Mouse (Mus musculus) gastrocnemius, postnatal 36 days (tissue): ENCODE results near the gene Prkacb. TPM values are rescaled to one million over a fixed set of nuclear protein-coding genes. Genes with fewer than 3 reads are reported as not detected.

ENCODE experiments used
- DNase-seq, 2 experiments: peaks; one replicate each; pipeline ENCODE4 v3.0.0; 2022
- intact Hi-C: fragments of 180-260 bp; cut with DNase I; formaldehyde crosslinking; loops from one replicate; pipeline ENCODE4 v1.15.1; 2025
- total RNA-seq, 2 experiments: library from RNA; stranded (reverse); gene quantifications; 2 replicates each; pipeline ENCODE4 v1.2.3; 2021

Gene Prkacb
- total RNA-seq, 2 experiments from 2014 or later: 35.5 to 39.4 TPM

DNA sequence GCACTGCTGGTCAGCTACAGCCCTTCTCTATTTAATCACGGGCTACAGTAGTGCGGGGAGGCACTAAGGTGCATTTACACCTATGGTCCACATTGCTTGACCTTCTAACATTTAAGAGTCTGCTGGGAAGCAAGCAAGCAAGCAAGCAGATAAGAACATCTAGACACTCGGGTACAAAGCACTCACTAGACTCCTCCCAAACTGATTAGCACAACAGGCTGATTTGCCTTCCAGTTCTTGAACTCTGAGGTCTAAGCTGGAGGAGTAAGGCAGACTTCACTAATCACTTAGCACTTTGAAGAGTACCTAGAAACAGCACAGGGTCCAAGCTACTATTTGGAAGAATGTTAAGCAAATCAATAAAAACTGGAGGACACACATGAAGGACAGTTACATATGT lies 77.1 kb downstream of the Prkacb start:
- intact Hi-C loops: no loop called here

DNA sequence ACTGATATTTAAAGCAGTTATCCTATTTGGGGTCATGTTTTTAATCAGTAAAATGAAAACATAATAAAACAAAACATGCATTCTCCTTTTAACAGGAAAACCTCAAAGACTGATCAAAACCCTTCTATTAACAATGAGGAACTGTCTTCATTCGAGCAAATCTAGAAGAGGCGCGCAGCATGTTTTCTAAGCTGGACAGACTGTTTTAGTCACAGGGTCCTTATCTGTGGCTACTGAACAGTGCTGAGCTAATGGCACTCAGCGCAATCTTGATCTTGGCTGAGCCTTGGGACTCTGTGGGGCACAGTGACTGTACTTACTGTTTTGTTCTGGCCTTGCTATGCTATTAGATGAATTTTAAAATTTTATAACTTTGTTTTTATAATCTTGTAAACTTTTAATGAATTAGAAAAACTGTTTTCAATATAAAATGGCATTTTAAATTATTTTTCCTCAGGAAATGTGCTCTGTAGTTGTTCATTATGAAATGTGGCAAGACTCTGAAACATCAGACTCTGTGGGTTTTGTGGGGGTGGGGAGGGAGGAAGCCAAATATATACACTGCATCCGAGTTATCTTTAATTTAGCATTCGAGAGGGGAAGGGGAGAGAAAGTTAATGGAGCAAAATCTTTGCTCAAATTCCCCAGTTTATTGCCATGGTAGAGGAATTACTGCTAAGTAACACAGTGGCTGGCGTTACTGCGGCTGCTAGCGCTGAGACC lies 77.7 kb downstream of the Prkacb start:
- DNase-seq: no peak
- intact Hi-C loops: no loop called here

More for the DNA sequence above, 77.1 kb downstream of the Prkacb start:
- DNase-seq: no peak

DNA sequence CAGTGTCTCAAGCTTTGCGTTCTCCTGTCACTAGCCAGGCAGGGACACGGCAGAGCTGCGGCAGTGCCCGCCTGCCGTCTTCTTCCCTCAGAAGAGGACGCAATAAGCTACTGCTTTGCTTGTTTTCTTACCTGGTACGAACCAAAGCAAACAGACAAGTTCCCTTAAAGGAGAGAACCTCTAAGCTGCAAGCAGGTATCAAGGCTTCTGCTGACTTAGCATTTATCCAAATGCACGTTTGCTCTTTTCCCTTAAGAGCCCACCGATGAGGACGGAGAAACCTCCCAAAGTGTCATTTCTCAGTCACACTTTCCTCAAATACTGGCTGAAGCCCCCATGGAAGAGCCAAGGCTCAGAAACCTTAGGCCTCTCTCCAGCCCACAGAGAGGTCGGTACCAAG lies 81.3 kb downstream of the Prkacb start:
- no peak for DNase-seq
- intact Hi-C loops: no loop called here

DNA sequence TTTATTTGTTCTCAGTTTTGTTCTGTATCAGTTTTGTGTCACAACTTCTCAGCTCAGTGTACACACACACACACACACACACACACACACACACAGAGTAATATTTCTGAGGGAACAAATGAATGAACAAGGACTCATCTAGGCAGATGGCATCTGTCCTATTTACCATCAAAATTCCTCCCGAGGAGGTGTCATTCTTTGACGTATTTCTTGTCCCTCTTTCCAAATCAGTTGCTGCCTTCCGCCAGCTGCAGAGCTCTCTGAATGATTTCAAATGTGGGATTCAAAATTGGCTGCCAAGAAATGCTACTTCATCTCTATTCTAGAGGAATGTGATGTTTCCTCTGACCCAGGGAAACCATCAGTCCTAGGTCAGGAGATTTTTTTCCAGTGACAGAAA lies 89.8 kb downstream of the Prkacb start:
- DNase-seq: no peak
- intact Hi-C loops: no loop called here

DNA sequence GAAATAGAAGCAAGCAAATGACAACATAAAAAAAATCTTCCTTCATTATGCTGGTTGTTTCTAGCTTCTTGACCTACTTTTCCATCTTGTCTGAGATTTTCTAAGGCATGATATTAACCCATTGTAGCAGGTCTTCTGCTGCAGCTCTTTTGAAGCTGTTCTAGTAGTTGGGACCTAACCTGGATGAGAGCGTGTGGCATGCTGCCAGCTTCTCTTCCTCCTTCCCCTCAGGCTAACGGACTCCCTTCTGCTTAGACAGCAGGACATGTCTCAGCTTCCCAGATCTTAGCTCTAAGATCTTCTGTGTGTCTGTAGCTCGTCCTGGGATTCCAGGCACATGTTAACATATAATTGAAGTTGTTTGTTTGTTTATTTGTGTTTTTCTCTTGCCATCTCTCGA lies 93.1 kb downstream of the Prkacb start:
- no peak for DNase-seq
- intact Hi-C loops: no loop called here

DNA sequence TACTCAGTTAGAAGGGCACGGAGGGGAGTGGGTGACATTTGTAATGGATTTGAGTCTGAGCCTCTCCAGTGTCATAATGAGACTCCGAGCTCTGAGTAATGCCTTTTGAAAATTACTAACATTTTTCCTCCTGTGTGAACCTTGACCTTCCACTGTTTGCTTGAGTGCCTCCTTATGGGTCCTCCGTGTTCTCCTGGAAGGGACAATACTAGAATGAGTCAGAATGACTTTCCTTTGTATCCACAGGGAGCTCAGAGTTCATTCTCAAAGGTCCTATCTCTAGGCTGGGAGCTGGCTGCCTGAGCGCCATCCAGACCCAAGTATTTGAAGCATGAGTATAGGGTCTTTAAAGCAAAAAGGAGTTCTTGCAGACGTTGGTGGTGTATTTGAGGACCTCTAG lies 94.5 kb downstream of the Prkacb start:
- DNase-seq: no peak
- intact Hi-C loops: no loop called here

DNA sequence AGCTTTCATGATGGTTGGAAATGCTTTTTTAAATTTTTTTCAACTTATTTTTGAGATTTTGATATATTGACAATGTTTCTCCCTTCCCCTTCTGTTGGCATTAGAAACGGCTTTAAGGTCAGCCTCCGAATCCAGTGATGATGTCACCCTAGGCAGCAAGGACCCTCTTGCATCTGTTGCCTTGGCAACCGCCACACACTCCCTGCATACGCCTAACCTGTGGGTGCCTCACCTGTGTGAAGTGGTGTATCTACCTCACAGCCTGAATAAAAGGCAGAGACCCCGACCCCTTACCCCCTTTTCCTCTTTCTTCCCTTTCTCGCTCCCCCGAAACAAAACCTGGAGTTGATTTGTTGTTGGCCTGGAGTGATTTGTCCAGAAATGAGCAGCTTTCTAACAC lies 100.5 kb downstream of the Prkacb start:
- no peak for DNase-seq
- intact Hi-C loops: no loop called here

DNA sequence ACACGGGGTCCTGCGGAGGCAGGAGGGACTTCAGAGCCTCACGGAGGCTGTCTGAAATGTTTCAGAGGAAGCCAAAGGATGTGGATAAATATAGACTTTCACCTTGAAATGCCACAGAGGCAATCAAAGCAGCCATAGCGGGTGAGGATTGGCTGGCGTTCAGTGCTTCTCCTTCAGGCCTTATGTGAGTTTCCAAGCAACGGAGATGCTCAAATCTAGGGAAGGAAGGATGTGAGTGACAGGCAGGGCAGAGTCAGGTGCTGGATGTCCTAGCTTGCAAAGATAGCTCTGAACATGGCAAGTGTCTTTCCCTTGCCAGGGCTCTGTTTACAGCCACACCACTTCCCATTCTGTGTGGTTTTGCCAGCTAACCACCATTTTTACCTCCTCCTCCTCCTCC lies 101.2 kb downstream of the Prkacb start:
- intact Hi-C loops: no loop called here
- no peak for DNase-seq

DNA sequence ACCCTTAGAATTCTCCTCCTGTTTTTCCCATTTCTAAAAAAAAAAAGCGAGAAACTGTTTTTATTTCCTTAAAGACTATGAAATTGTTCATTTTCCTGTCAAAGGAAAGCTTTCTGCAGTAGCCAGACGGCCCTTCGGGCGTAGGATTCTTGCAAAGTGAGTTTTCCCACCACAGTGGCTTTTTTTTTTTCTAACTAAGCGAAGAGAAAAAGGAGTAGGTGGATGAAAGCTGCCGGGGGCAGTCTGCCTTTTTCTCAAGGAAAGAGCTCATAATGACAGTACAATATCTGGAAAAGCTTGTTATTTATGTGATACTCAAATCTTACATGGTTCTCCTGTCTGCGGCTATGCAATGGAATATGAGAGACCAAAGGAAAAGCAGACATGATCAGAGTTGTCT lies 101.7 kb downstream of the Prkacb start:
- intact Hi-C loops: no loop called here
- no peak for DNase-seq

DNA sequence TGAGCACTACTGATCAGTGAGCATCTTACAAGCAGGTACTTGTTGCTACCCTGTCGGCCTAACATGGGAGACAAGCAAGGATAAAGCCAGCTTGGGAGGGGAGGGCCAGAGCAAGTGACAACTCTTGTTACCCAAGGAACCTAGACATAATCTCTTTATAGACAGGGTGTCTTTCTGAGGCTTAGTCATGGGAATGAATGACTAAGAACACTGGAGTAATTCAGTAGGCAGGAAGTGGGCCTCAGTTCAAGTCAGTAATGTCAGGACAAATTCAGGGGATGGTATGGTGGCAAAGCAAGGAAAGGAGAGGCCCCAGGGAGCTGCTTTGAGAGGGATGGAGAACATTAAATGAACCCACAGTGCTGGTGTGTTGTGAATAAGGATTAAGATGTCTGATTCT lies 103.7 kb downstream of the Prkacb start:
- intact Hi-C loops: no loop called here
- DNase-seq: no peak

DNA sequence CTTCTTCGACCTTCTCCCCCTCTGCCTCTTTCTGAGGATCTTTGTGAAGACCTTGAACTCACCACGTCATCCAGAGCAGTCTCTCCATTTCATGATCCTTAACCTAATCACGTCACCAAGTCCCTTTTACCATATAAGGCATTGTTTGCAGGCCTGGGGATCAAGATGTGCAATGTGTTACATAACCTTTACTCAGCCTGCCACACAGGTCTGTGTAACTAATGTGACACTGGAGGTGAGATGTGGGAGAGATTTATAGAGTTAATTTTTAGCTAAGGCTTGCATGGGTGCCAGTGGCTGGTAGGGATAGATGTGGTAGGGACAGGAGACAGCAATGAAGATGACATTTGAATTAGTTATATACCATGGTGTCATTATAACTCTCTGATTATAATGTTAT lies 104.4 kb downstream of the Prkacb start:
- intact Hi-C loops: no loop called here

DNA sequence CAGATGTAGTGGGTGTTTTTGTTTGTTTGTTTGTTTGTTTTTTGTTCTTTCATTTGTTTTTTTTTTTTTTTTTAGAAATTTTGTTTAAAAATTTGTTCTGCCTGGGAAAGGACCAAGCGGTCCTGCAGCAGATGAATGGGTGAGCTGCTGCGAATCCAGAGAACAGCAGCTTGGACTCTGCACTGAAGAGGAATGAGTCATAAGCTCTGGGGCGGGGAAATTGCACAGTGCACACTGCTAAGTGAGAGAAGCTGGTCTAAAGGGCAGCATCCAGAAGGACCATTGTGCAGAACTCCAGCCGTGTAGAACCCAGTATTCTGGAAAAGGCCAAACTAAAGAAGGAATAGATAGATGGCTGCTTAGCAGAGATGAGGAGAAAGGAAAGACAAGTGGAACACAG lies 108.7 kb downstream of the Prkacb start:
- DNase-seq: no peak
- intact Hi-C loops: no loop called here

More for the DNA sequence above, 104.4 kb downstream of the Prkacb start:
- no peak for DNase-seq

DNA sequence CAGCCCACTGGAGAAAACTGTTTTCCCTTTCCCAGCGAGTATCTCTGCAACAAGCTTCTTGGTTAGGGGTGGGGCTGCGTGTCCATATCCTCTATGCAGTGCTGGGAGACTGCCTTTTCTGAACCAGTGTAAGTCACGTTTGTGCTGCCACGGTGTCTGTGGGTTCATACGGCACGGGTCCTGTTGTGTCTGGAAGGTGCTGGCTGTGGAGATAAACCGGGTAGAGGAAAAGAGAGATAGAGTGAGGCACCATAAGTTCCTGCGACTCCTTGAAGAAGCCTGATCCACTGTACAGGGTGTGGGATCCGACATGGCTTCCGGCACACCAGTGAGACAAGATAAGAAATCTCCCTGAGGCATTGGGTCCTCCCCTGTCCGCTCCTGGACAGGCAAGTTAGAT lies 112.7 kb downstream of the Prkacb start:
- intact Hi-C loops: no loop called here
- DNase-seq: no peak

DNA sequence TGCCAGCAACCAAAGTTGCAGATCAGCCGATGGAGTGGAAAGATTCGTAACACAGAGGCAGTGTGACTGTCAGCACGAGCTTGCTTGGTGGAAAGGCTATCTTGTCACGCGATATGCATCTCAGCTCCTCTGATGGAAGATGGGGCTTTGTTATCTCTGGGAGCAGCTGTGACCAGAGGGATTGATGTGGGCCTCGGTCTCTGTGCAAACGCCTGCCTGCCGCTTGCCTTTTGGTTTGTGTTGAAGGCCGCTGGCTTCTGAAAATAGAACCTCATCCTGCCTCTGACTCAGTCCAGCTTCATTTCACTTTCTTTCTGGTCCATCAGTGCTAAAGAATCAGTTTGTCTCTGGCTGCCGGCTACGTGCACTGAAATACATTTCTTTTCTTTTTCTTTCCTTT lies 113.8 kb downstream of the Prkacb start:
- no peak for DNase-seq
- intact Hi-C loops: no loop called here

DNA sequence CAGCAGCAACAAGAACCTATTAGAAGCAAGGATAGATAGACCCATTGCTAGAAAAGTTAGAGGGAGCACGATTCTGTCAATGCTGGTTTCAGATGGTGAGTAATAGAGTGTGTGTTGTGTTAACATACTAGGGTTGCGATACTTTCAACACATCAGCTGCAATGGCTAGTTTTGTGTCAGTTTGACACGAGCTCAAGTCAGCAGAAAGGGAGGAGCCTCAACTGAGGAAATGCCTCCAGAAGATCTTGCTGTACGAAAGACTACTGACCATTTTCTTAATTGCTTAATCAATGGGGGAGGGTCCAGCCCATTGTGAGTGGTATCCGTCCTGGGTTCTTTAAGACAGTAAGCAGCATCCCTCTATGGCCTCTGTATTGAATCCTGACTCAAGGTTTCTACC lies 120.2 kb downstream of the Prkacb start:
- no peak for DNase-seq
- intact Hi-C loops: no loop called here

DNA sequence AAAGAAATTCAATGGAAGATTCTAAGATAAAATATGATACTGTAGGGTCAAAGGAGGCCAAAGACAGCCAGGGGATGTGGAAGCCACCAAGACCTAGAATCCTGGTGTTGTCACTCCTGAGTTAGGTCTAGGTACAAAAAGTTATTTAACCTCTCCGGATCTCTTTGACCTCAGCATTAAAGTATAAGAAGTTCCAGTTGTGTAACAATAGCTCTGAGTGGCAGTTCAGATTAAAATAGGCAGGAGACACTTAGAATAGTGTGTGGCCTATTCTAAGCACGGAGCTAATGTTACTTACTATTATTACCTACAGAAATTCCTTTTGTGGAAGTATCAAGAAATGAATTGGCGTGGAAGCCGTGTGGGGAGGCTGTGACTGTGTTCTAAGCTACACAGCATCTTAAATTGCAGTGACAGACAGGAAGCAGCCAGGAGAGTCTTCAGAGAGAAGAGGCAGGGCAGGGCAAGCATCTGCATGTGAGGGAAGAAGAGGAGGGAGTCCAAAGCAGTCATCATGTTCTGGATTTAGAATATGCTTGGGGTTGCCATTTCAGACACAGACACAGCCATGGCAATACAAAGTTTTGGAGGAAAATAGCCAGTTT lies 125.6 kb downstream of the Prkacb start:
- intact Hi-C loops: no loop called here
- DNase-seq: no peak

DNA sequence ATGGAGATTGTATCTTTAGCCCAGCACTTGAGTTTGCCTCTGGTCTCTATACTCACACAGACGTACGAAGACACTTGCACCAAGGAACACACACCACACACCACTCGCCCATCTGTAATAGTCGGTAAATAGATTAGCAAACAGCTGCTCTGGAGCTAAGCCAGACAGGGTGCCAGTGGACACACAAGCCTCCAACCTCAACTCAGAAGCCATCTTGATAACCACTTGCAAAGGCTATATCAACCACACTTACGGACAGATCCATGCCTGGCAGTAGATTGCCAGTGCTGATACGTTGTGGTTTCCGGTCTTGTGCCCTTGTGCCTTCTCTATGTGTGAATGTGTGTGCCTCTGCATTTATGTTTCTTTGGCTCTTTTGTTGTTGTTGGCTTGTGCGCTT lies 126.4 kb downstream of the Prkacb start:
- DNase-seq: no peak
- intact Hi-C loops: no loop called here

DNA sequence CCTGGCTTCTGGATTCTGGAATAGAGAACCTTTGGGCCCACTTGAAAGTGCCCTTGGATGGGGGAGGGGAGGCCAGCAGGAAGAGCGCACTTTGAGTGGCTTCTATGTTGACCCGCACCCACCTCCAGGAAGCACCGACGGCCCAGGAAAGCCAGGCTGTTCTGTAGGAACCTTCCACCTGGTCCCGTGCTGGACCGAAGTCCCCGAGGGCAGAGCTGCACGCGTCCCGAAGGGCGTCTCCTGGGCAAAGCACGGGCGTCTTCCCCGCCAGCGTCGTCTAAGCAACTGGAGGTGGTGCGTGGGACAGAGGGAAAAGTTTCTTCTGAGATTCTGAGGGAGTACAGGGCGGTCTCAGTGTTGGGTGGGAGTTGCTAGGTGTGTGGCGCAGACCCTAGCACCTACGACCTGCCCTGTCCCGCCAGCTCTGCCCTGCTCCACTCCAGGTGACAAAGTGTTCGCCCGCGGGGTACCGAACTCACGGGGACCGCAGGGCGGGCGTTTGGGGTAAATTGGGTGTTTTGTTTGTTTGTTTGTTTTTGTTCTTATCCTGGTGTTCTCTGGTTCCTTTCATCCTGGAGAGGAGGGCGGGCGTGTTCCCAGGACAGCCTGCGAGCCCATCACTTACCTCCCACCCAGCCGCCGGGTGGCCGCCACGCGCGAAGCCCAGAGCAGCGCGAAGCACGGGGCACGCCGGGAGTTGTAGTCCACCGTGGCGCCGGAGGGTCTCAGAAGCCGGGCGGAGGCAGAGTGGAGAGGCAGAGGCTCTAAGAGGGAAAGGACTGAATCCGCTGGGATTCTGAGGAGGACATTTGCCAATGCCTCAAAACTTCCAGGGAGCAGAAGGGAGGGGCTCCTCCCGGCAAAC lies 127.7 kb downstream of the Prkacb start, which contains the start of gene Samd13:
Gene Samd13 (minus strand): TSS at position 782 of the 865 bp plus-strand sequence.
- intact Hi-C loops: no loop called here
- DNase-seq: peak; percentile 40 to 50

DNA sequence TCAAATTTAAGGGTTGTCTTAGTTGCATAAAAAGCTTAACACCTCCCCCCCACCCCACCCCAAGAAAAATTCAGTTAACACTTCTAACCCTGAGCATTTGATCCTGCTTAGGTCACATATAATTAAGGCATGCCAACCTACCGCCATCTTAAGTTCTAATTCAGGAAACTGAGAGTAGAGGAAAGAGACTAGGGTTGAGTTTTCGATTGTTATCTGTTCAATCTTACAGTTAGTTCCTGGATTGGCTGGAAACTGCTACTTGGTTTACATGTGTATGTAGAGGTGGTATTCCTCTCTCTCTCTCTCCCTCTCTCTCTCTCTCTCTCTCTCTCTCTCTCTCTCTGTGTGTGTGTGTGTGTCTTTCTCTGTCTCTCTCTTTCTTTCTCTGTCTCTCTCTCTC lies 129.7 kb downstream of the Prkacb start:
- intact Hi-C loops: no loop called here

DNA sequence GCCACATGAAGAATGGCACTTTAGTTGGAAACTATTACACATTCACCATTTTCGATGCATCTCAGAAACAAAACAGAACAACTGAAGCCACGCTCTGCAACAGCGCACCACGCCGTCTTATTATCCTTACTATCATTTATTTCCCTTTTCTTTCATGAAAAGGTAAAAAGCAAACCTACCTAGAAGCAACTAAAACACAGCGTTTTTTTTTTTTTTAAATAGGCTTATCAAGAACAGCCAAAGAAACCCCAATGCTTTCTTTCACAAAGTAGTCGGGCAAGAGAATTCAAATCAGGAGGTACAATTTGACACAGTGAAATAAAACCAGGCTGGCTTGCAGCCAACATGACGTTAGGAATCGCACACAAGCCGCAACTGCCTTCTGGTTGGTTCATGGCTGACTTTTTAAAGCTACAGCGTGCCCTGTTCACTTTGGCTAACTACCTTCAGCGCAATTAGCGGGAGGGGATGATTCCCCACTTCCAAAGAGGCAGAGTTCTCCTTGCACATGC lies 130.6 kb downstream of the Prkacb start:
- DNase-seq: peak; percentile 36 to 53
- intact Hi-C loops: no loop called here

More for the DNA sequence above, 129.7 kb downstream of the Prkacb start:
- DNase-seq: no peak

DNA sequence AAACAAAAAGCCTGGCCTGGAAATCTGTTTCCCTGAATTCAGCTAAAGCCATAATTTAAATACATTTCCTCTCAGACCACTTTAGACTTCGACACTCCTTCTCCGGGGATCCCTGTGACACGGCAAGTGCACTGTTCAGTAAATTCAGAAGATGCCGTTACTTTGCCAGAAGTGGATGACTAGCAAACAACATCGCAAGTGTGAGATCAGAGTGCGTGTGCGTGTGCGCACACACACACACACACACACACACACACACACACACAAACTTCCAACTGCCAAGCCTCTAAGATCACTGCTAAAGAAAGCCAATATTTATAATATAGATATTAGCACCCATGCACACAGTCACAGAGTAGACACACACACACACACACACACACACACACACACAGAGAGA lies 131.1 kb downstream of the Prkacb start:
- DNase-seq: no peak
- intact Hi-C loops: no loop called here
